In genomic region chr1:178798333-178798732, GRCm38 (mm10) we compare ENCODE assay signal across 9 mouse cellular contexts.
DNase-seq lines count a peak whose midpoint lies in the region; ATAC-seq and TF ChIP-seq lines count a peak whose summit lies in the region.
"Had no signal": no experiment of that assay in that cellular context is flagged by ENCODE, and none has a peak within 500 bp of the region (broad histone marks: within the 10 kb centered on the region; RNA-seq: fewer than 3 reads in every experiment).

No protein-coding gene starts in this region.

- intact Hi-C loops in heart, postnatal 14 days (cut with DNase I): no loop called here
- intact Hi-C loops in left cerebral cortex, postnatal 10 days (cut with DNase I): no loop called here

- no peak overlapping the region for H3K27ac ChIP-seq in kidney, embryonic 15.5 days
- H3K27ac ChIP-seq in kidney, adult 2 months (ENCODE audit: insufficient read depth, low read depth, low read length): no peak overlapping the region

- no peak overlapping the region for H3K9ac ChIP-seq in kidney, embryonic 15.5 days

- H3K4me3 ChIP-seq in kidney, embryonic 15.5 days (replicated peaks): no peak overlapping the region
- no peak overlapping the region for H3K4me3 ChIP-seq in kidney, adult 2 months (ENCODE audit: insufficient read depth, low read depth, low read length)

- DNase-seq in kidney, adult 2 months: no peak
- peak; percentile 42 for DNase-seq in embryo, embryonic 9.5 days (ENCODE audit: extremely low spot score)
- peak; percentile 14 to 26 for DNase-seq in heart, postnatal 14 days
- peak; percentile 27 to 49 for DNase-seq in left cerebral cortex, postnatal 10 days (ENCODE audit: extremely low spot score in 1 of 2, low spot score in 2 of 2)
- DNase-seq in neural tube, embryonic 10.5 days (ENCODE audit: extremely low spot score, low spot score): peak; percentile 46
- DNase-seq in gastrocnemius, postnatal 10 days: no peak
- DNase-seq in thymus, postnatal 4 days: no peak

- TF ChIP-seq POLR2A in kidney, adult 2 months (IDR thresholded peaks at IDR 0.05; ENCODE audit: low read depth, low read length): no peak

- peaks cover 9% of the 10 kb centered on the region; the same call in 1 of the 2 replicates for H3K4me1 ChIP-seq in kidney, embryonic 15.5 days
- no peaks in the 10 kb centered on the region for H3K4me1 ChIP-seq in kidney, adult 2 months (ENCODE audit: control insufficient read depth, insufficient read depth, low read length)

- WGBS in kidney, embryonic 15.5 days: 13% methylated on average over 5 of the region's 5 CpGs
- WGBS in kidney, adult 2 months: 21% methylated on average over 5 of the region's 5 CpGs

- ATAC-seq in kidney, embryonic 15.5 days (replicated peaks; ENCODE audit: low FRiP score): no peak

- H3K36me3 ChIP-seq in kidney, embryonic 15.5 days: no peaks in the 10 kb centered on the region
- H3K36me3 ChIP-seq in kidney, adult 2 months (ENCODE audit: control insufficient read depth, insufficient read depth, low read length): no peaks in the 10 kb centered on the region

- TF ChIP-seq CTCF in kidney, adult 2 months (conservative IDR thresholded peaks at IDR 0.05; ENCODE audit: insufficient read depth, insufficient read length, low read depth, low read length): no peak

- H3K27me3 ChIP-seq in kidney, embryonic 15.5 days: no peaks in the 10 kb centered on the region
- H3K27me3 ChIP-seq in kidney, adult 2 months (replicated peaks; ENCODE audit: control insufficient read depth, insufficient read depth, low read length): no peaks in the 10 kb centered on the region
- H3K27me3 ChIP-seq: CH12.LX had no signal

- 0 out of 2 replicates have a peak overlapping the region, but pooled peaks have one; percentile 15 for H3K4me2 ChIP-seq in kidney, embryonic 15.5 days

- no peaks in the 10 kb centered on the region for H3K9me3 ChIP-seq in kidney, embryonic 15.5 days (replicated peaks)

Comparison
In these comparisons a context has a peak if more than half of its experiments do, and no peak if none do; other contexts are left out.
1. DNase-seq: peak in embryo, embryonic 9.5 days (single experiment), heart, postnatal 14 days (2 of 2), left cerebral cortex, postnatal 10 days (2 of 2) and neural tube, embryonic 10.5 days (single experiment); none in kidney, adult 2 months (single experiment), gastrocnemius, postnatal 10 days (single experiment) and thymus, postnatal 4 days (single experiment).